Comparison of ENCODE assay signal across 20 mouse cellular contexts in the genomic region with DNA sequence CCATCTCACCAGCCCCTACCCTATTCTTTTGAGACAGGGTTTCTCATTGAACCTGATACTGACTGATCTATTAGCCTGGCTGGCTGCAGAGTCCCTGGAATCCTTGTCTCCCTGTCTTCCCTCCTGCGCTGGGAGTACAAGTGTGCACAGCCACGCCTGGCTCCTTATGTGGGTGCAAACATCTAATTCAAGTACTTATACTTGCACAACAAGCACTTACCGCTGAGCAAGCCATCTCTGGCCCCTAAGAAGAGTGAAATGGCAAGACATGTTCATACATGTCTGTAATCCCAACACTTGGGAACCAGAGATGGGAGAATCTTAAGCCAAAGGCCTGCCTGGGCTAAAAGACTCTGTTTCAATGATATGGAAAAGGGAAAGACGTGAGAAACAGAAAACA. TPM values are rescaled to one million over a fixed set of nuclear protein-coding genes. Genes with fewer than 3 reads are reported as not detected.
DNase-seq lines count a peak whose midpoint lies in the region; ATAC-seq and TF ChIP-seq lines count a peak whose summit lies in the region.
"Had no signal": no experiment of that assay in that cellular context is flagged by ENCODE, and none has a peak within 500 bp of the region (broad histone marks: within the 10 kb centered on the region; RNA-seq: fewer than 3 reads in every experiment).

No protein-coding gene starts in this region.

- TF ChIP-seq CTCF in lung, adult 2 months (IDR thresholded peaks at IDR 0.05; ENCODE audit: insufficient read depth, low read length), result no peak
- no peak for TF ChIP-seq CTCF in lung, postnatal 0 days (IDR thresholded peaks at IDR 0.05)

- H3K9me3 ChIP-seq in lung, embryonic 15.5 days, result no peaks in the 10 kb centered on the region
- H3K9me3 ChIP-seq in lung, postnatal 0 days (ENCODE audit: low read length), result no peaks in the 10 kb centered on the region
- H3K9me3 ChIP-seq: embryonic facial prominence, embryonic 15.5 days; forebrain, embryonic 12.5 days; G1E; heart, embryonic 13.5 days; hindbrain, embryonic 15.5 days had no signal

- peaks cover 15% of the 10 kb centered on the region for H3K4me1 ChIP-seq in lung, embryonic 15.5 days
- H3K4me1 ChIP-seq in lung, adult 2 months (ENCODE audit: control insufficient read depth, insufficient read depth, low read length), result no peaks in the 10 kb centered on the region; the same call in 1 of the 2 replicates
- no peaks in the 10 kb centered on the region for H3K4me1 ChIP-seq in lung, postnatal 0 days (ENCODE audit: insufficient read depth, low read depth, low read length)
- H3K4me1 ChIP-seq: embryonic facial prominence, embryonic 15.5 days; forebrain, embryonic 12.5 days; heart, embryonic 13.5 days; hindbrain, embryonic 15.5 days had no signal

- H3K9ac ChIP-seq in lung, embryonic 15.5 days, result no peak overlapping the region
- H3K9ac ChIP-seq in lung, postnatal 0 days (replicated peaks; ENCODE audit: low read depth), result no peak overlapping the region
- H3K9ac ChIP-seq: embryonic facial prominence, embryonic 15.5 days; forebrain, embryonic 12.5 days; heart, embryonic 13.5 days; hindbrain, embryonic 15.5 days had no signal

- H3K4me3 ChIP-seq in lung, embryonic 15.5 days, result no peak overlapping the region
- H3K4me3 ChIP-seq in lung, adult 2 months (replicated peaks; ENCODE audit: extremely low read depth, low read depth, low read length), result no peak overlapping the region
- no peak overlapping the region for H3K4me3 ChIP-seq in lung, postnatal 0 days (ENCODE audit: low read depth, low read length)
- H3K4me3 ChIP-seq: embryonic facial prominence, embryonic 15.5 days; erythroblast, embryonic 14.5 days; forebrain, embryonic 12.5 days; heart, embryonic 13.5 days; hindbrain, embryonic 15.5 days had no signal

- WGBS in lung, embryonic 15.5 days, result 70% methylated on average over 4 of the region's 4 CpGs
- WGBS in lung, adult 2 months, result 68% methylated on average over 4 of the region's 4 CpGs
- WGBS in lung, postnatal 0 days, result 63% methylated on average over 4 of the region's 4 CpGs

- 0 out of 2 replicates have a peak overlapping the region, but pooled peaks have one; percentile 17 for H3K27ac ChIP-seq in lung, embryonic 15.5 days
- no peak overlapping the region for H3K27ac ChIP-seq in lung, postnatal 0 days (ENCODE audit: low read length)
- H3K27ac ChIP-seq: embryonic facial prominence, embryonic 15.5 days; forebrain, embryonic 12.5 days; heart, embryonic 13.5 days; hindbrain, embryonic 15.5 days had no signal

- no peak overlapping the region for H3K4me2 ChIP-seq in lung, embryonic 15.5 days
- H3K4me2 ChIP-seq in lung, postnatal 0 days (replicated peaks; ENCODE audit: low read depth, low read length), result no peak overlapping the region
- H3K4me2 ChIP-seq: embryonic facial prominence, embryonic 15.5 days; forebrain, embryonic 12.5 days; heart, embryonic 13.5 days; hindbrain, embryonic 15.5 days had no signal

- H3K27me3 ChIP-seq in lung, embryonic 15.5 days, result no peaks in the 10 kb centered on the region
- H3K27me3 ChIP-seq in lung, postnatal 0 days (replicated peaks; ENCODE audit: insufficient read depth, low read length), result no peaks in the 10 kb centered on the region
- H3K27me3 ChIP-seq: embryonic facial prominence, embryonic 15.5 days; forebrain, embryonic 12.5 days; heart, embryonic 13.5 days; hindbrain, embryonic 15.5 days had no signal

- peaks cover 67% of the 10 kb centered on the region for H3K36me3 ChIP-seq in lung, embryonic 15.5 days
- peaks cover 35% of the 10 kb centered on the region for H3K36me3 ChIP-seq in lung, postnatal 0 days (ENCODE audit: insufficient read depth, low read length)

- intact Hi-C loops in left cerebral cortex, postnatal 4 days (cut with DNase I), result loop anchor here (5.0 to 10.0 kb wide), 2 partner anchors 209 to 282 kb away; partner anchors contain the start of gene Pou2f3

- no peak for TF ChIP-seq POLR2A in lung, adult 2 months (IDR thresholded peaks at IDR 0.05; ENCODE audit: borderline replicate concordance, extremely low read depth, low read depth, low read length)

- no peak for TF ChIP-seq EP300 in lung, postnatal 0 days (IDR thresholded peaks at IDR 0.05)

- ATAC-seq in lung, embryonic 15.5 days (ENCODE audit: borderline replicate concordance, extremely low read depth, low FRiP score, low TSS enrichment), result no peak
- ATAC-seq in lung, postnatal 0 days, result peak; percentile 67
- ATAC-seq: activated CD4-positive, CD25-positive, alpha-beta regulatory T cell, adult 4 months; forebrain, embryonic 16.5 days had no signal

- DNase-seq in lung, adult 2 months, result no peak
- DNase-seq in ZHBTc4 (ENCODE audit: low read depth, low spot score), result peak; percentile 11
- DNase-seq in lung, postnatal 0 days (ENCODE audit: low spot score), result peak; percentile 48
- DNase-seq in right cerebral cortex, postnatal 4 days, result no peak
- DNase-seq in left cerebral cortex, postnatal 4 days, result no peak
- DNase-seq: adrenal gland, postnatal 14 days; cerebellum, adult 18-20 months; cerebellum, adult 9-11 months; cerebellum, postnatal 36 days; gastrocnemius, postnatal 10 days; heart, postnatal 36 days had no signal

RNA-seq across cellular contexts. Expression of gene Grik4, which starts 58.7 kb away (rescaled TPM):
- polyA plus RNA-seq in lung, embryonic 15.5 days (2015; fragmentation: Nextera tagmentation; extraction: Ambion mirVana), result 3.1 and 3.2 TPM in 2 replicates
- 0.31 and 0.93 TPM in 2 replicates for polyA plus RNA-seq in lung, adult 2 months (2012; rRNA removed)
- 0.47 and 0.67 TPM in 2 replicates for polyA plus RNA-seq in lung, postnatal 0 days (2015; fragmentation: Nextera tagmentation; extraction: Ambion mirVana)
- 10 to 100 TPM; 13.4 to 16.8 TPM for total RNA-seq in left cerebral cortex, postnatal 4 days (2021)
- polyA plus RNA-seq: erythroblast, embryonic 14.5 days; G1E had no signal

Comparison
In these comparisons a context has a peak if more than half of its experiments do, and no peak if none do; other contexts are left out.
1. DNase-seq: peak in ZHBTc4 (single experiment) and lung, postnatal 0 days (single experiment); none in lung, adult 2 months (single experiment), right cerebral cortex, postnatal 4 days (single experiment) and left cerebral cortex, postnatal 4 days (single experiment).